Mouse (Mus musculus): Measurements from ENCODE around the gene Pde4d. TPM values are rescaled to one million over a fixed set of nuclear protein-coding genes. Genes with fewer than 3 reads are reported as not detected.

Gene Pde4d
- polyA plus RNA-seq, 1 experiment, result 34.7 TPM

- H3K4me3 ChIP-seq (ENCODE audit: insufficient read depth, low read length), result no peak overlapping the region
- TF ChIP-seq CTCF (IDR thresholded peaks at IDR 0.05; ENCODE audit: extremely low read depth, insufficient read depth, low read length), result no peak
- no peak for TF ChIP-seq POLR2A (IDR thresholded peaks at IDR 0.05; ENCODE audit: extremely low read depth, insufficient read depth, low read length)
- no peak overlapping the region for H3K27ac ChIP-seq (ENCODE audit: insufficient read depth, low read length)
- H3K4me1 ChIP-seq (ENCODE audit: control insufficient read depth, insufficient read depth, low read length), result no peaks in the 10 kb centered on the region
Measured at GRCm38 (mm10) chr13:109844828-109845227, 1395.1 kb downstream of the Pde4d start.

- Histone ChIP-seq H3K4me1 (ENCODE audit: control insufficient read depth, insufficient read depth, low read length) (no peaks in the 10 kb centered on the region), H3K4me3 (ENCODE audit: insufficient read depth, low read length) (no peak overlapping the region), H3K27ac (ENCODE audit: insufficient read depth, low read length) (no peak overlapping the region)
- TF ChIP-seq POLR2A (IDR thresholded peaks at IDR 0.05; ENCODE audit: extremely low read depth, insufficient read depth, low read length) (no peak), CTCF (IDR thresholded peaks at IDR 0.05; ENCODE audit: extremely low read depth, insufficient read depth, low read length) (no peak)
Measured at GRCm38 (mm10) chr13:109863826-109864225, 1414.1 kb downstream of the Pde4d start.

GRCm38 (mm10) chr13:109864311-109864710 lies 1414.6 kb downstream of the Pde4d start:
- TF ChIP-seq CTCF (IDR thresholded peaks at IDR 0.05; ENCODE audit: extremely low read depth, insufficient read depth, low read length) (no peak), POLR2A (IDR thresholded peaks at IDR 0.05; ENCODE audit: extremely low read depth, insufficient read depth, low read length) (no peak)
- Histone ChIP-seq H3K27ac (ENCODE audit: insufficient read depth, low read length) (no peak overlapping the region), H3K4me3 (ENCODE audit: insufficient read depth, low read length) (no peak overlapping the region), H3K4me1 (ENCODE audit: control insufficient read depth, insufficient read depth, low read length) (no peaks in the 10 kb centered on the region)

GRCm38 (mm10) chr13:109880392-109880791 lies 1430.6 kb downstream of the Pde4d start:
- no peak for TF ChIP-seq POLR2A (IDR thresholded peaks at IDR 0.05; ENCODE audit: extremely low read depth, insufficient read depth, low read length)
- no peak for TF ChIP-seq CTCF (IDR thresholded peaks at IDR 0.05; ENCODE audit: extremely low read depth, insufficient read depth, low read length)
- Histone ChIP-seq H3K4me1 (ENCODE audit: control insufficient read depth, insufficient read depth, low read length) (no peaks in the 10 kb centered on the region), H3K27ac (ENCODE audit: insufficient read depth, low read length) (no peak overlapping the region), H3K4me3 (ENCODE audit: insufficient read depth, low read length) (no peak overlapping the region)

DNA sequence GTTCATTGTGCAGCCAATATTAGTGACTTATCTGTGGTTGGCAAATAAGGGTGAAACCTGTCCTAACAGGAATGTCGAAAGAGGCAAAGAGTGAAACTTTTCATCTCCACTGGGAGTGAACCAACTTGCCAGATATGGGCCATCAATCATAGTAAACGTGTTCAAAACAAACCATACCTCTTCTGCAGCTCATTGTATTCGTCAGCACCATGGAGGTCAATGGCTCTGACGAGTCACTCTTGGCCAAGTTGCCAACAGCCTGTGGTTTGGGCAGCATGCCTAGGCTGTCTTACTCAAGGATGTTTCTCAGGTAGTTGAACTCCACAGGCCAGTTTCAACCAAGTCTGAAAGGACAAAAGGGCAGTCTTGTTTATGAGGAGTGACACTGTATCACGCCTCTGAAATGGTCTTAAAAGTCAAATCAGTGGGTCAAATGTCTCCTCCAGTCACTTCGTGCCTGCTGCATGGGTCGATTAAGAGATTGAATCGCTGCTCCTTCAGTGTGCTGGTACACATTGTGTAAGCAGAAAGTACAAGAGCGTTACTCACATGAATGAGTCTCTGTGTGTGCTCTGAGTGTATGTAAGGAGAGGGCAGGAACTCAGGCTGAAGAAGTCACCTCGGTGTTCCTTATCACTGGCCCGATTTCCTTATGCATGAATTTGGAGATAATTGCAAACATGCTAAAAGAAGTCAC lies 1431.6 kb downstream of the Pde4d start:
- H3K4me1 ChIP-seq (ENCODE audit: control insufficient read depth, insufficient read depth, low read length), result no peaks in the 10 kb centered on the region
- H3K4me3 ChIP-seq (ENCODE audit: insufficient read depth, low read length), result no peak overlapping the region
- H3K27ac ChIP-seq (ENCODE audit: insufficient read depth, low read length), result no peak overlapping the region
- no peak for TF ChIP-seq POLR2A (IDR thresholded peaks at IDR 0.05; ENCODE audit: extremely low read depth, insufficient read depth, low read length)
- TF ChIP-seq CTCF (IDR thresholded peaks at IDR 0.05; ENCODE audit: extremely low read depth, insufficient read depth, low read length), result no peak

DNA sequence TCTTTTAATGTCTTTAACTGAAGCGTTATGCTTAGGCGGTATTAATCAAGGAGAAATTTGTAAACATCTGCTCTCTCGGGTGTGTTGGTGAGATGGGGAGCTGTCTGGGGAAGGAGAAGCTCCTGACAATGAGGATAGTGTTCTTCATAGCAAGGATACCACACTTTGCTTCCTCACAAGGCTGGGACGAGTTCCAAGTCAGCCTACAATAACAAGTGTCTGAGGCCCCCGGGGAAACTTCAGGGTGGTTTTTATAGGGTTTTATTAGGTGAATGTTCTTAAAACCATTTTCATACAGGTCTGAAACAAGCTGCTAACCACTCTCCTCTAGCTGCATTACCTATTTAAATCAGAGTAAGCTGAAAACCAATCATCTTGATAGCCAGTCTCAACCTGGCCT lies 1433.9 kb downstream of the Pde4d start:
- TF ChIP-seq POLR2A (IDR thresholded peaks at IDR 0.05; ENCODE audit: extremely low read depth, insufficient read depth, low read length) (no peak), CTCF (IDR thresholded peaks at IDR 0.05; ENCODE audit: extremely low read depth, insufficient read depth, low read length) (no peak)
- H3K4me1 ChIP-seq (ENCODE audit: control insufficient read depth, insufficient read depth, low read length), result no peaks in the 10 kb centered on the region
- H3K27ac ChIP-seq (ENCODE audit: insufficient read depth, low read length), result no peak overlapping the region
- no peak overlapping the region for H3K4me3 ChIP-seq (ENCODE audit: insufficient read depth, low read length)

GRCm38 (mm10) chr13:109884812-109885211 lies 1435.1 kb downstream of the Pde4d start:
- H3K4me1 ChIP-seq (ENCODE audit: control insufficient read depth, insufficient read depth, low read length), result no peaks in the 10 kb centered on the region
- no peak for TF ChIP-seq CTCF (IDR thresholded peaks at IDR 0.05; ENCODE audit: extremely low read depth, insufficient read depth, low read length)
- no peak for TF ChIP-seq POLR2A (IDR thresholded peaks at IDR 0.05; ENCODE audit: extremely low read depth, insufficient read depth, low read length)
- no peak overlapping the region for H3K4me3 ChIP-seq (ENCODE audit: insufficient read depth, low read length)
- no peak overlapping the region for H3K27ac ChIP-seq (ENCODE audit: insufficient read depth, low read length)

- Histone ChIP-seq H3K4me3 (ENCODE audit: insufficient read depth, low read length) (no peak overlapping the region), H3K4me1 (ENCODE audit: control insufficient read depth, insufficient read depth, low read length) (no peaks in the 10 kb centered on the region), H3K27ac (ENCODE audit: insufficient read depth, low read length) (no peak overlapping the region)
- TF ChIP-seq CTCF (IDR thresholded peaks at IDR 0.05; ENCODE audit: extremely low read depth, insufficient read depth, low read length), result no peak
- no peak for TF ChIP-seq POLR2A (IDR thresholded peaks at IDR 0.05; ENCODE audit: extremely low read depth, insufficient read depth, low read length)
Measured at GRCm38 (mm10) chr13:109888293-109888692, 1438.5 kb downstream of the Pde4d start.

GRCm38 (mm10) chr13:109891194-109891909 lies 1441.6 kb downstream of the Pde4d start:
- no peak overlapping the region for H3K27ac ChIP-seq (ENCODE audit: insufficient read depth, low read length)
- H3K4me1 ChIP-seq (ENCODE audit: control insufficient read depth, insufficient read depth, low read length), result no peaks in the 10 kb centered on the region
- H3K4me3 ChIP-seq (ENCODE audit: insufficient read depth, low read length), result no peak overlapping the region
- TF ChIP-seq CTCF (IDR thresholded peaks at IDR 0.05; ENCODE audit: extremely low read depth, insufficient read depth, low read length), result no peak
- TF ChIP-seq POLR2A (IDR thresholded peaks at IDR 0.05; ENCODE audit: extremely low read depth, insufficient read depth, low read length), result no peak

GRCm38 (mm10) chr13:109891910-109892265 lies 1442.1 kb downstream of the Pde4d start:
- no peak for TF ChIP-seq CTCF (IDR thresholded peaks at IDR 0.05; ENCODE audit: extremely low read depth, insufficient read depth, low read length)
- TF ChIP-seq POLR2A (IDR thresholded peaks at IDR 0.05; ENCODE audit: extremely low read depth, insufficient read depth, low read length), result no peak
- no peak overlapping the region for H3K27ac ChIP-seq (ENCODE audit: insufficient read depth, low read length)
- no peak overlapping the region for H3K4me3 ChIP-seq (ENCODE audit: insufficient read depth, low read length)
- no peaks in the 10 kb centered on the region for H3K4me1 ChIP-seq (ENCODE audit: control insufficient read depth, insufficient read depth, low read length)
